Mouse (Mus musculus): Measurements from ENCODE around the gene Gfpt1. TPM values are rescaled to one million over a fixed set of nuclear protein-coding genes. Genes with fewer than 3 reads are reported as not detected.

Gfpt1 gene
- polyA plus RNA-seq (2016; fragmentation: Nextera tagmentation; extraction: Ambion mirVana), result 14.5 and 20.7 TPM in 2 replicates

- under 1% methylated on average over 68 of the region's 68 CpGs for WGBS
Observed at GRCm38 (mm10) chr6:87042337-87043130, at the start of gene Gfpt1. Gene Gfpt1 (plus strand): TSS chr6:87042846.

GRCm38 (mm10) chr6:86994254-86994653, 48.4 kb upstream of the Gfpt1 start:
- no peaks in the 10 kb centered on the region for H3K9me3 ChIP-seq (replicated peaks)
- peaks cover 35% of the 10 kb centered on the region for H3K36me3 ChIP-seq
- H3K27ac ChIP-seq, result no peak overlapping the region
- DNase-seq (ENCODE audit: low spot score), result no peak
- no peaks in the 10 kb centered on the region for H3K27me3 ChIP-seq (ENCODE audit: low read depth, poor library complexity, severe bottlenecking)
- no peak overlapping the region for H3K4me3 ChIP-seq
- H3K4me1 ChIP-seq, result no peaks in the 10 kb centered on the region
- WGBS, result 89% methylated on average over 4 of the region's 4 CpGs

More at GRCm38 (mm10) chr6:87042337-87043130, at the start of gene Gfpt1:
- H3K4me3 ChIP-seq, result peak within 1 kb of the TSS; percentile 94
- H3K36me3 ChIP-seq, result peaks cover 6% of the 10 kb centered on the region
- H3K27ac ChIP-seq, result peak within 1 kb of the TSS; percentile 97
- H3K27me3 ChIP-seq (ENCODE audit: low read depth, poor library complexity, severe bottlenecking), result no peaks in the 10 kb centered on the region
- H3K9me3 ChIP-seq (replicated peaks), result no peaks in the 10 kb centered on the region
- peaks cover 9% of the 10 kb centered on the region for H3K4me1 ChIP-seq
- peak; percentile 93 for DNase-seq (ENCODE audit: low spot score)

DNA sequence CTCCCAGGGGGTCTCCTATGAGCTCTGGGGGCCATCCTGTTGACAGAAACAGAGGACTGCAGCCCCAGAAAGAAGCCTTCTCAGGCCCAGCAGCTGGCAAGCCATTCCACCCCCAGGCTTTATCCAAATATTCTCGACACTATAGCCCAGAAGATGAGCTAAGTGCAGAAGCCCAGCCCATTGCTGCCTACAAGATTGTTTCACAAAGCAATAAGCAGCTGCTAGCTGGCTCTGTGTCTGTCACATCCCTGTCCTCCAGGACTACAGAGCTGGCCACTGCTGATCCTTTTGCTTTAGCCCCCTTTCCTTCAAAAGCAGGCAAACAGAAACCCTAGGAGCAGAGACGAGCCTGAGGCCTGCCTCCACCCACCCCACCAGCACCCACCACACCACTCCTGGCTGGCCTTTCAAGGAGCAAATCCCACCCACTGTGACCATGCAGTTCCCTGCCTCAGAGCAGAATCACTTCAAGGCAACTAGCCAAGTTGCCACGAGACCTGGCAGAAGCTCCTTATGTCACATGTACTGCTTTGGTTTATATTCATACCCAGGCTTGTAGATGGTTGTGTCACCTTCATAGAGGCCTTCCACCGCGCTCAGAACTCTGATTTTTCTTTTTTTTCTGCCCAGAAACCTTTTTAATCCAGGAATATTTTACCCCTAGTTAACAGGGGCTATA, 45.9 kb upstream of the Gfpt1 start:
- 91% methylated on average over 5 of the region's 5 CpGs for WGBS
- H3K4me3 ChIP-seq, result no peak overlapping the region
- no peaks in the 10 kb centered on the region for H3K27me3 ChIP-seq (ENCODE audit: low read depth, poor library complexity, severe bottlenecking)
- H3K9me3 ChIP-seq (replicated peaks), result no peaks in the 10 kb centered on the region
- H3K4me1 ChIP-seq, result no peaks in the 10 kb centered on the region
- peaks cover 35% of the 10 kb centered on the region for H3K36me3 ChIP-seq
- DNase-seq (ENCODE audit: low spot score), result no peak
- H3K27ac ChIP-seq, result no peak overlapping the region

DNA sequence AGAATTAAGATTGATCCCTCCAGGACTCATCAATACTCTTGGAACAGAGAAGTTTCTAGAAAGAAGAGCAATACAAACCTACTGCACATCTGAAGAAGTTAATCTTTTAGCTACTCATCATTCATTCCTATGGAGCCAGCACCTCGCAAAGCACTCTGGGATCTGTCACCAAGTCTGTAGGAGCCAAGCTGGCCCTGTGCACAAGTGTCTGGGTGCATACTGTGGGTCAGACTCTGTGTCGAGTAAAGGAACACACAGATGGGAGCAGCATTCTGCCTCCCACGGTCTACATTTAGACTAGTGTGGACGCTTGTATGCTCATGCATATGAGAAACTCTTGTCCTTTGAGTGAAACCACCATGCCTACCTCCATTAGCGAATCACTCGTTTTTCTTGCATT, 45.3 kb upstream of the Gfpt1 start:
- Histone ChIP-seq H3K9me3 (replicated peaks) (no peaks in the 10 kb centered on the region), H3K4me3 (no peak overlapping the region), H3K4me1 (no peaks in the 10 kb centered on the region), H3K27me3 (ENCODE audit: low read depth, poor library complexity, severe bottlenecking) (no peaks in the 10 kb centered on the region), H3K27ac (no peak overlapping the region), H3K36me3 (peaks cover 35% of the 10 kb centered on the region)
- no peak for DNase-seq (ENCODE audit: low spot score)
- 95% methylated on average over 6 of the region's 6 CpGs for WGBS

- no peaks in the 10 kb centered on the region for H3K4me1 ChIP-seq
- 95% methylated on average over 6 of the region's 6 CpGs for WGBS
- H3K27ac ChIP-seq, result no peak overlapping the region
- peaks cover 20% of the 10 kb centered on the region for H3K36me3 ChIP-seq
- DNase-seq (ENCODE audit: low spot score), result no peak
- H3K9me3 ChIP-seq (replicated peaks), result no peaks in the 10 kb centered on the region
- H3K27me3 ChIP-seq (ENCODE audit: low read depth, poor library complexity, severe bottlenecking), result no peaks in the 10 kb centered on the region
- H3K4me3 ChIP-seq, result no peak overlapping the region
Observed at GRCm38 (mm10) chr6:87001995-87002394, 40.7 kb upstream of the Gfpt1 start.

GRCm38 (mm10) chr6:87002521-87003055, 40.1 kb upstream of the Gfpt1 start:
- peaks cover 14% of the 10 kb centered on the region for H3K36me3 ChIP-seq
- no peaks in the 10 kb centered on the region for H3K9me3 ChIP-seq (replicated peaks)
- H3K4me3 ChIP-seq, result no peak overlapping the region
- no peaks in the 10 kb centered on the region for H3K27me3 ChIP-seq (ENCODE audit: low read depth, poor library complexity, severe bottlenecking)
- no peaks in the 10 kb centered on the region for H3K4me1 ChIP-seq
- H3K27ac ChIP-seq, result no peak overlapping the region
- peak; percentile 82 for DNase-seq (ENCODE audit: low spot score)
- WGBS, result 59% methylated on average over 8 of the region's 8 CpGs

DNA sequence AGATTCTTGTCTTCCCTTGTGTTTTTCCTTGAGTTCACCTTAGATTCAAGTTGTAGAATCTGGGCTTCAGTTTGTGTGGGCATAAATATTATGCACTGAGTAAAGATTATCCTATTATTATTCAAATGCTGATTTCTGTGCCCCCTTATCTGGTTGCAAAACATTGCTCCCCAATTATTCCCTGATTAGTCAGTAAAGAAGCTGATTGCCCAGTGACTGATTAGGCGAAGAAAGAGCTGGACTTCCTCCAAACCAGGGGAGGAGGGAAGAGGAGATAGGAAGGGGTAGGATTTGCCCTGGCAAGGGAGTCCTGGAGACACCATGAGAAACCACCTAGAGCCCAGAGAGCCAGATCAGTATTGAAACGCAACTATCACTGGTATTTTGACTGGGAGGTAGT, 38.5 kb upstream of the Gfpt1 start:
- H3K36me3 ChIP-seq, result no peaks in the 10 kb centered on the region
- WGBS, result 81% methylated on average over 2 of the region's 2 CpGs
- no peak overlapping the region for H3K4me3 ChIP-seq
- H3K27me3 ChIP-seq (ENCODE audit: low read depth, poor library complexity, severe bottlenecking), result no peaks in the 10 kb centered on the region
- no peak for DNase-seq (ENCODE audit: low spot score)
- H3K27ac ChIP-seq, result no peak overlapping the region
- H3K4me1 ChIP-seq, result 0 out of 2 replicates have a peak, but pooled peaks cover under 1% of the 10 kb centered on the region
- no peaks in the 10 kb centered on the region for H3K9me3 ChIP-seq (replicated peaks)

DNA sequence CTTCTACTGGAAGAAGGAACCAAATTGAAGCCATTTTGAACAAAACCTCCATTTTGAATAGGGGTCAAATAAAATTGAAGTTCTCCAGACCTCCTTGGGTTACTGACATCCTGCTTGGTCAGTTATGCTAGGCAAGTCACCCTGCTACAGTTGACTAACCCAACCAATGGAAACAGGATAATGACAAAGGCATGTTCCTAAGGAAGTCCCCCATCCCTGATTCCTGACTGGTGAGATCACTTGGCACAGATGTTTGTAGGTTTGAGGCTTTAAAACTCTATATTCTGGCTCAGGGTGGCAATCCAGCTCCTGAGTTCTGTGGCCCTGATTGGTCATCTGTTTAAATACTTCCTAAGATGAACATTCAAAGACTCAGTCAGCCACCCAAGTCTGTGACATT, 37.1 kb upstream of the Gfpt1 start:
- peaks cover 10% of the 10 kb centered on the region for H3K4me1 ChIP-seq
- no peaks in the 10 kb centered on the region for H3K27me3 ChIP-seq (ENCODE audit: low read depth, poor library complexity, severe bottlenecking)
- H3K36me3 ChIP-seq, result no peaks in the 10 kb centered on the region
- no peaks in the 10 kb centered on the region for H3K9me3 ChIP-seq (replicated peaks)
- DNase-seq (ENCODE audit: low spot score), result no peak
- H3K27ac ChIP-seq, result no peak overlapping the region
- no peak overlapping the region for H3K4me3 ChIP-seq

- Histone ChIP-seq H3K4me3 (peak within 1 kb of the TSS; percentile 93), H3K27ac (peak within 1 kb of the TSS; percentile 95), H3K36me3 (peaks cover 11% of the 10 kb centered on the region), H3K4me1 (peaks cover 13% of the 10 kb centered on the region), H3K27me3 (ENCODE audit: low read depth, poor library complexity, severe bottlenecking) (no peaks in the 10 kb centered on the region), H3K9me3 (replicated peaks) (no peaks in the 10 kb centered on the region)
- DNase-seq (ENCODE audit: low spot score), result no peak
- 77% methylated on average over 6 of the region's 6 CpGs for WGBS
Observed at GRCm38 (mm10) chr6:87008887-87009286, 33.8 kb upstream of the Gfpt1 start, which contains the start of gene Nfu1. Gene Nfu1 (plus strand): TSS chr6:87009236.

- Histone ChIP-seq H3K27me3 (ENCODE audit: low read depth, poor library complexity, severe bottlenecking) (no peaks in the 10 kb centered on the region), H3K27ac (peak overlapping the region; percentile 95), H3K36me3 (peaks cover 17% of the 10 kb centered on the region), H3K4me1 (peaks cover 13% of the 10 kb centered on the region), H3K9me3 (replicated peaks) (no peaks in the 10 kb centered on the region), H3K4me3 (peak overlapping the region; percentile 93)
- peak; percentile 97 for DNase-seq (ENCODE audit: low spot score)
- under 1% methylated on average over 36 of the region's 36 CpGs for WGBS
Observed at GRCm38 (mm10) chr6:87009692-87010328, 32.8 kb upstream of the Gfpt1 start.

GRCm38 (mm10) chr6:87016916-87017315, 25.7 kb upstream of the Gfpt1 start:
- Histone ChIP-seq H3K4me3 (no peak overlapping the region), H3K9me3 (replicated peaks) (0 out of 2 replicates have a peak, but pooled peaks cover 2% of the 10 kb centered on the region), H3K36me3 (peaks cover 79% of the 10 kb centered on the region), H3K27ac (no peak overlapping the region), H3K4me1 (no peaks in the 10 kb centered on the region), H3K27me3 (ENCODE audit: low read depth, poor library complexity, severe bottlenecking) (no peaks in the 10 kb centered on the region)
- WGBS, result 63% methylated on average over 4 of the region's 4 CpGs
- DNase-seq (ENCODE audit: low spot score), result peak; percentile 43

GRCm38 (mm10) chr6:87018874-87019273, 23.8 kb upstream of the Gfpt1 start:
- no peak for DNase-seq (ENCODE audit: low spot score)
- peaks cover 85% of the 10 kb centered on the region for H3K36me3 ChIP-seq
- 94% methylated on average over 8 of the region's 8 CpGs for WGBS
- H3K9me3 ChIP-seq (replicated peaks), result 0 out of 2 replicates have a peak, but pooled peaks cover 2% of the 10 kb centered on the region
- H3K27me3 ChIP-seq (ENCODE audit: low read depth, poor library complexity, severe bottlenecking), result no peaks in the 10 kb centered on the region
- no peak overlapping the region for H3K27ac ChIP-seq
- no peak overlapping the region for H3K4me3 ChIP-seq
- no peaks in the 10 kb centered on the region for H3K4me1 ChIP-seq
